Mouse (Mus musculus): ENCODE results near the gene Lsm11. TPM values are rescaled to one million over a fixed set of nuclear protein-coding genes. Genes with fewer than 3 reads are reported as not detected.
"Not testable (repeated sequence)": the region's sequence is repeated elsewhere in the genome, so short reads cannot be mapped to it uniquely, and the experiment has no call there.

Lsm11 gene
- polyA plus RNA-seq, 1 experiment from 2014 or later: 6.1 TPM

- Histone ChIP-seq H3K36me3 (ENCODE audit: control insufficient read depth, insufficient read depth) (peaks cover 13% of the 10 kb centered on the region), H3K4me1 (ENCODE audit: control insufficient read depth, insufficient read depth, low read length) (peaks cover 32% of the 10 kb centered on the region), H3K4me3 (ENCODE audit: low read length) (no peak overlapping the region), H3K27me3 (ENCODE audit: control insufficient read depth, insufficient read depth, low read length) (no peaks in the 10 kb centered on the region), H3K4me2 (ENCODE audit: low read depth, low read length) (no peak overlapping the region), H3K27ac (ENCODE audit: low read length) (peak overlapping the region; percentile 66), H3K9ac (ENCODE audit: low read length) (peak overlapping the region; percentile 3; the same call in 1 of the 2 replicates), H3K9me3 (replicated peaks; ENCODE audit: control insufficient read depth, low read length) (no peaks in the 10 kb centered on the region)
- WGBS: 25% methylated on average over 5 of the region's 5 CpGs
- no peak for ATAC-seq (replicated peaks; ENCODE audit: extremely low read depth, insufficient read depth, low FRiP score)
Observed at GRCm38 (mm10) chr11:45881683-45882068, 63.1 kb downstream of the Lsm11 start.

GRCm38 (mm10) chr11:45881026-45881682, 63.6 kb downstream of the Lsm11 start:
- Histone ChIP-seq H3K4me3 (ENCODE audit: low read length) (no peak overlapping the region), H3K4me1 (ENCODE audit: control insufficient read depth, insufficient read depth, low read length) (peaks cover 32% of the 10 kb centered on the region), H3K27ac (ENCODE audit: low read length) (peak overlapping the region; percentile 33; the same call in 1 of the 2 replicates), H3K36me3 (ENCODE audit: control insufficient read depth, insufficient read depth) (peaks cover 10% of the 10 kb centered on the region), H3K27me3 (ENCODE audit: control insufficient read depth, insufficient read depth, low read length) (no peaks in the 10 kb centered on the region), H3K9ac (ENCODE audit: low read length) (no peak overlapping the region), H3K9me3 (replicated peaks; ENCODE audit: control insufficient read depth, low read length) (no peaks in the 10 kb centered on the region), H3K4me2 (ENCODE audit: low read depth, low read length) (no peak overlapping the region)
- 60% methylated on average over 6 of the region's 6 CpGs for whole genome bisulfite sequencing
- ATAC-seq (replicated peaks; ENCODE audit: extremely low read depth, insufficient read depth, low FRiP score): 0 out of 2 replicates have a peak, but pooled peaks have one; percentile 28

- 41% methylated on average over 4 of the region's 4 CpGs for WGBS
- H3K4me1 ChIP-seq (ENCODE audit: control insufficient read depth, insufficient read depth, low read length): peaks cover 36% of the 10 kb centered on the region
- H3K4me3 ChIP-seq (ENCODE audit: low read length); H3K9ac ChIP-seq (ENCODE audit: low read length); H3K9me3 ChIP-seq (replicated peaks; ENCODE audit: control insufficient read depth, low read length); ATAC-seq (replicated peaks; ENCODE audit: extremely low read depth, insufficient read depth, low FRiP score); H3K4me2 ChIP-seq (ENCODE audit: low read depth, low read length); H3K27me3 ChIP-seq (ENCODE audit: control insufficient read depth, insufficient read depth, low read length); H3K27ac ChIP-seq (ENCODE audit: low read length); H3K36me3 ChIP-seq (ENCODE audit: control insufficient read depth, insufficient read depth): not testable (repeated sequence)
Observed at GRCm38 (mm10) chr11:45879366-45879765, 65.4 kb downstream of the Lsm11 start.

Other genes with a start within 250 kb of the Lsm11 start
- gene Clint1, start 92.9 kb downstream of the Lsm11 start, polyA plus RNA-seq (2015; fragmentation: Nextera tagmentation; extraction: Ambion mirVana): 47.8 and 56.4 TPM in 2 replicates
- gene Thg1l, start 10.6 kb upstream of the Lsm11 start, polyA plus RNA-seq (2015; fragmentation: Nextera tagmentation; extraction: Ambion mirVana): 7.4 and 8.2 TPM in 2 replicates
- gene Sox30, start 35.4 kb upstream of the Lsm11 start, polyA plus RNA-seq (2015; fragmentation: Nextera tagmentation; extraction: Ambion mirVana): 0.09 TPM in 1 of 2 replicates, not detected in the other
- 3.0 and 10.7 TPM in 2 replicates for gene Gm12166, start 107.4 kb upstream of the Lsm11 start, polyA plus RNA-seq (2015; fragmentation: Nextera tagmentation; extraction: Ambion mirVana)
- 21.3 and 24.4 TPM in 2 replicates for gene Adam19, start 111.1 kb upstream of the Lsm11 start, polyA plus RNA-seq (2015; fragmentation: Nextera tagmentation; extraction: Ambion mirVana)
- gene Nipal4, start 221.6 kb upstream of the Lsm11 start, polyA plus RNA-seq (2015; fragmentation: Nextera tagmentation; extraction: Ambion mirVana): 4.0 and 4.9 TPM in 2 replicates